Mouse (Mus musculus) ES-E14 (cell line): ENCODE results near the gene Fam198a.

Experiments
- MAFK ChIP-seq: IDR thresholded peaks from 2 replicates; pipeline ENCODE4 v1.6.1; 2014; ENCODE audit warnings: mild to moderate bottlenecking, low read depth, low read length, inconsistent platforms; ENCODE audit not compliant: insufficient read depth
- ZC3H11A ChIP-seq: IDR thresholded peaks from 2 replicates; pipeline ENCODE4 v1.6.1; 2012; ENCODE audit warnings: low read depth, mild to moderate bottlenecking, inconsistent platforms, low read length, borderline replicate concordance

DNA sequence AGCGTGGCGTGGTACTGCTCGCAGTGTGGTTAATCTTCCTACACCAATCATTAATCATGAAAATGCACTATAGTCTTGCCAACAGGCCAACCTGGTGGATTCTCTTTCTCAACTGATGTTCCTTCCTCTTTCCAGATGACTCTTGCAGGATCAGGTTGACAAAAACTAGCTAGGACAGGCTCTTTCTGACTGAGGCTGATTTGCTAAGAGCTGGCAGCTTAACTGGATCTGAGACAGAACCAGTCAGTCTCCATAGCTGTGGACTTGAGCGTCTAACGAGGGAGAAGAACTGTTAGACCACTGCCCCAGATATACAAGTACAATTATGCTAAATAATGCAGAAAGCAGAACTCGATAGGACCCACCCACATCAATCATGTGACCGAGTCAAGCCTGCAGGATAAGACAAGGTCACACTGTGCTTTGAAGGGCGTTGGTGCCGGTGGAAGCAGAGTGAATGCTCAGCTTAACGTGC is 31.7 kb upstream of the Fam198a start:
- TF ChIP-seq MAFK = no peak
- TF ChIP-seq ZC3H11A = no peak
